In the genomic region with DNA sequence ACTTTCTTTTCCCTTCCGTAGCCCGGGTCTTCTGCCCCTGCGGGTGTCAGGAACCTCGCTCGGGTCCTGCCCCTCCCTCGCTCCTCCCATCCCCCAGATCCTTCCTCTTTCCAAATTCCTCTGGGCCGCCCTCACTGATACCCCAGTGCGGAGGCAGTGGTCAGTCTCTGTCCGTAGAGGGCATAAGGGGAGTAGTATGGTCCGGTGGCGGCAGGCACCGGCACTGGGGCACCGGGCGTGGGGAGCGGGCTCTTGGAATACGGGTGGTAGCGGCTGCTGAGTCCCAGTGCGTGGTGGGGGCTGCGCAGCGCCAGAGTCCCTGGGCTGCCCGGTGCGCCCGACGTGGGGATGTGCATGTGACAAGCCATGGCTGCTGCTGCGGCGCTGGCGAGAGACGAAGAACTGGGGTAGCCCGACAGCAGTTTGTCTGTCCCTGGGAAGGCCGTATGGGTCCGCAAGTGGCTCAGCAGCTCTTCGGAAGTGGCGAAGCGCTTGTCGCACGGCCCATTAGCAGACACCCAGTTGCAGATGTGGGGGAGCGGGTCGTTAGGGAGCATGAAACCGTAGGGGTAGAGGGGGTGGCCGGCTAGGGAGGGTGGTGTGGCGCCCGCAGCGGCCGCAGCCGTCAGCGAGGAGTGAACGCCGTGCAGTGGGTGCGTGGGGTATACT, we compare ENCODE assay signal across 8 mouse cellular contexts. TPM values are rescaled to one million over a fixed set of nuclear protein-coding genes. Genes with fewer than 3 reads are reported as not detected.
DNase-seq lines count a peak whose midpoint lies in the region; ATAC-seq and TF ChIP-seq lines count a peak whose summit lies in the region.

No protein-coding gene starts in this region.

- intact Hi-C loops in left cerebral cortex, adult 2 months (cut with DNase I), result loop anchor here (5.0 to 10.0 kb wide), 2 partner anchors 1062 to 1420 kb away; no protein-coding TSS in a partner anchor

- peak overlapping the region; percentile 86 for H3K9ac ChIP-seq in forebrain, embryonic 13.5 days
- peak overlapping the region; percentile 87 for H3K9ac ChIP-seq in hindbrain, embryonic 14.5 days
- peak overlapping the region; percentile 48 for H3K9ac ChIP-seq in liver, adult 2 months (ENCODE audit: low read depth, low read length)
- peak overlapping the region; percentile 97 for H3K9ac ChIP-seq in neural tube, embryonic 11.5 days (ENCODE audit: low read length)

- ATAC-seq in forebrain, embryonic 13.5 days, result no peak
- ATAC-seq in hindbrain, embryonic 14.5 days (ENCODE audit: low FRiP score), result no peak
- ATAC-seq in neural tube, embryonic 11.5 days (ENCODE audit: insufficient read depth, low FRiP score, low TSS enrichment), result no peak

- WGBS in forebrain, embryonic 13.5 days, result 2% methylated on average over 49 of the region's 49 CpGs
- 1% methylated on average over 49 of the region's 49 CpGs for WGBS in hindbrain, embryonic 14.5 days
- 10% methylated on average over 49 of the region's 49 CpGs for WGBS in liver, adult 2 months
- WGBS in neural tube, embryonic 11.5 days, result under 1% methylated on average over 49 of the region's 49 CpGs

- no peaks in the 10 kb centered on the region for H3K79me2 ChIP-seq in liver, adult 2 months (ENCODE audit: control insufficient read depth, insufficient read depth, low read length)

- no peaks in the 10 kb centered on the region for H3K36me3 ChIP-seq in forebrain, embryonic 13.5 days (ENCODE audit: poor library complexity, severe bottlenecking)
- peaks cover 10% of the 10 kb centered on the region; the same call in 1 of the 2 replicates for H3K36me3 ChIP-seq in hindbrain, embryonic 14.5 days (replicated peaks; ENCODE audit: control insufficient read depth, insufficient read depth)
- no peaks in the 10 kb centered on the region for H3K36me3 ChIP-seq in liver, adult 2 months (ENCODE audit: control insufficient read depth, insufficient read depth, low read length)
- H3K36me3 ChIP-seq in neural tube, embryonic 11.5 days (ENCODE audit: control insufficient read depth, insufficient read depth, low read length), result peaks cover 13% of the 10 kb centered on the region

- peak overlapping the region; percentile 92 for H3K4me2 ChIP-seq in forebrain, embryonic 13.5 days
- H3K4me2 ChIP-seq in hindbrain, embryonic 14.5 days (replicated peaks), result peak overlapping the region; percentile 62
- peak overlapping the region; percentile 83 for H3K4me2 ChIP-seq in neural tube, embryonic 11.5 days (ENCODE audit: low read depth)

- DNase-seq in thymus, postnatal 4 days, result peak; percentile 37
- DNase-seq in thymus, postnatal 25 days, result no peak
- no peak for DNase-seq in hindbrain, embryonic 14.5 days (ENCODE audit: low spot score)
- DNase-seq in liver, adult 2 months (ENCODE audit: extremely low read depth, low read depth, low spot score), result no peak
- DNase-seq in neural tube, embryonic 11.5 days (ENCODE audit: low spot score), result peak; percentile 69
- no peak for DNase-seq in left cerebral cortex, adult 2 months (ENCODE audit: extremely low spot score in 1 of 2, low spot score in 2 of 2)
- DNase-seq in spleen, postnatal 14 days (ENCODE audit: low spot score in 2 of 2), result no peak

- TF ChIP-seq POLR2A in liver, adult 2 months (IDR thresholded peaks at IDR 0.05; ENCODE audit: extremely low read depth, insufficient read depth, low read length), result no peak

- no peaks in the 10 kb centered on the region for H3K9me3 ChIP-seq in forebrain, embryonic 13.5 days (replicated peaks)
- H3K9me3 ChIP-seq in hindbrain, embryonic 14.5 days (ENCODE audit: control insufficient read depth, low read length), result no peaks in the 10 kb centered on the region
- no peaks in the 10 kb centered on the region for H3K9me3 ChIP-seq in neural tube, embryonic 11.5 days (ENCODE audit: control insufficient read depth, low read length)

- peaks cover 60% of the 10 kb centered on the region for H3K4me1 ChIP-seq in forebrain, embryonic 13.5 days
- H3K4me1 ChIP-seq in hindbrain, embryonic 14.5 days (replicated peaks; ENCODE audit: control insufficient read depth, insufficient read depth, low read length), result peaks cover 25% of the 10 kb centered on the region; the same call in 1 of the 2 replicates
- H3K4me1 ChIP-seq in liver, adult 2 months (ENCODE audit: control insufficient read depth, insufficient read depth, low read length), result no peaks in the 10 kb centered on the region
- peaks cover 11% of the 10 kb centered on the region for H3K4me1 ChIP-seq in neural tube, embryonic 11.5 days (ENCODE audit: control insufficient read depth, insufficient read depth, low read length)

- H3K4me3 ChIP-seq in forebrain, embryonic 13.5 days, result peak overlapping the region; percentile 65
- peak overlapping the region; percentile 80 for H3K4me3 ChIP-seq in hindbrain, embryonic 14.5 days (replicated peaks; ENCODE audit: low read length)
- peak overlapping the region; percentile 91 for H3K4me3 ChIP-seq in liver, adult 2 months (ENCODE audit: insufficient read depth, low read depth, low read length)
- peak overlapping the region; percentile 88 for H3K4me3 ChIP-seq in neural tube, embryonic 11.5 days (ENCODE audit: low read depth, low read length)
- H3K4me3 ChIP-seq in left cerebral cortex, adult 2 months, result no peak overlapping the region

- peaks cover 77% of the 10 kb centered on the region for H3K27me3 ChIP-seq in forebrain, embryonic 13.5 days
- 0 out of 2 replicates have a peak, but pooled peaks cover 5% of the 10 kb centered on the region for H3K27me3 ChIP-seq in hindbrain, embryonic 14.5 days (ENCODE audit: control insufficient read depth, insufficient read depth, low read length)
- H3K27me3 ChIP-seq in liver, adult 2 months (ENCODE audit: control insufficient read depth, insufficient read depth, low read length), result peaks cover 31% of the 10 kb centered on the region
- H3K27me3 ChIP-seq in neural tube, embryonic 11.5 days (ENCODE audit: control insufficient read depth, insufficient read depth, low read length), result no peaks in the 10 kb centered on the region

- H3K27ac ChIP-seq in forebrain, embryonic 13.5 days, result peak overlapping the region; percentile 93
- H3K27ac ChIP-seq in hindbrain, embryonic 14.5 days, result peak overlapping the region; percentile 96
- H3K27ac ChIP-seq in liver, adult 2 months (replicated peaks; ENCODE audit: insufficient read depth, low read depth, low read length), result no peak overlapping the region
- peak overlapping the region; percentile 100 for H3K27ac ChIP-seq in neural tube, embryonic 11.5 days (ENCODE audit: low read depth, low read length)
- H3K27ac ChIP-seq in left cerebral cortex, adult 2 months, result no peak overlapping the region

- no peak for TF ChIP-seq CTCF in liver, adult 2 months (IDR thresholded peaks at IDR 0.05; ENCODE audit: low read depth, low read length)
- TF ChIP-seq CTCF in left cerebral cortex, adult 2 months (IDR thresholded peaks at IDR 0.05), result no peak

RNA-seq across cellular contexts. Expression of a gene that starts 4.5 kb away (rescaled TPM):
- 6.1 and 7.7 TPM in 2 replicates for polyA plus RNA-seq in forebrain, embryonic 13.5 days (2015; fragmentation: Nextera tagmentation; extraction: Ambion mirVana)
- 9.3 and 11.6 TPM in 2 replicates for polyA plus RNA-seq in hindbrain, embryonic 14.5 days (2014; fragmentation: Nextera tagmentation; extraction: Ambion mirVana)
- 0.37 and 0.60 TPM in 2 replicates for total RNA-seq in liver, adult 2 months (2014; rRNA removed)
- 1.6 and 1.7 TPM in 2 replicates for polyA plus RNA-seq in liver, adult 2 months (2012; rRNA removed)
- polyA plus RNA-seq in neural tube, embryonic 11.5 days (2014; fragmentation: Nextera tagmentation; extraction: Ambion mirVana), result 13.3 and 17.1 TPM in 2 replicates
- total RNA-seq in left cerebral cortex, adult 2 months (2021), result 1 to 10 TPM; 2.2 to 3.3 TPM

RNA-seq across cellular contexts. Expression of a gene that starts 34.6 kb away (rescaled TPM):
- not detected in 2 replicates for polyA plus RNA-seq in forebrain, embryonic 13.5 days (2015; fragmentation: Nextera tagmentation; extraction: Ambion mirVana)
- 0.43 and 0.64 TPM in 2 replicates for polyA plus RNA-seq in hindbrain, embryonic 14.5 days (2014; fragmentation: Nextera tagmentation; extraction: Ambion mirVana)
- total RNA-seq in liver, adult 2 months (2014; rRNA removed), result 0.18 and 0.20 TPM in 2 replicates
- 0.09 and 0.50 TPM in 2 replicates for polyA plus RNA-seq in liver, adult 2 months (2012; rRNA removed)
- polyA plus RNA-seq in neural tube, embryonic 11.5 days (2014; fragmentation: Nextera tagmentation; extraction: Ambion mirVana), result 0.66 TPM in 1 of 2 replicates, not detected in the other
- total RNA-seq in left cerebral cortex, adult 2 months (2021), result under 1 TPM; 0.87 to 0.97 TPM

Comparison
In these comparisons a context has a peak if more than half of its experiments do, and no peak if none do; other contexts are left out.
1. DNase-seq: peak in thymus, postnatal 4 days (single experiment) and neural tube, embryonic 11.5 days (single experiment); none in thymus, postnatal 25 days (single experiment), hindbrain, embryonic 14.5 days (single experiment), liver, adult 2 months (single experiment), left cerebral cortex, adult 2 months (0 of 2) and spleen, postnatal 14 days (0 of 2).
2. H3K27ac ChIP-seq: peak in forebrain, embryonic 13.5 days (single experiment), hindbrain, embryonic 14.5 days (single experiment) and neural tube, embryonic 11.5 days (single experiment); none in liver, adult 2 months (single experiment) and left cerebral cortex, adult 2 months (single experiment).
3. Peak in every context shown above with its lines, with median percentiles within 50 percentile points of each other: H3K4me2 ChIP-seq and H3K9ac ChIP-seq.